Mouse (Mus musculus): ENCODE data around the gene Mum1. TPM values are rescaled to one million over a fixed set of nuclear protein-coding genes. Genes with fewer than 3 reads are reported as not detected.
A peak's percentile ranks its signal among the peaks of the same experiment; 100 is the strongest.

The Mum1 gene
- polyA plus RNA-seq, 1 experiment from 2014 or later, result 49.0 TPM

- WGBS, result 82% methylated on average over 6 of the region's 6 CpGs
- no peaks in the 10 kb centered on the region for H3K9me3 ChIP-seq (ENCODE audit: control insufficient read depth, low read length)
- H3K4me1 ChIP-seq (replicated peaks; ENCODE audit: control insufficient read depth, insufficient read depth, low read length), result peaks cover 11% of the 10 kb centered on the region
- H3K4me3 ChIP-seq (replicated peaks; ENCODE audit: low read length), result no peak overlapping the region
- H3K9ac ChIP-seq (replicated peaks; ENCODE audit: low read depth, low read length), result no peak overlapping the region
- H3K36me3 ChIP-seq (ENCODE audit: control insufficient read depth, insufficient read depth), result peaks cover 15% of the 10 kb centered on the region
- no peaks in the 10 kb centered on the region for H3K27me3 ChIP-seq (replicated peaks; ENCODE audit: control insufficient read depth, insufficient read depth, low read length)
- no peak overlapping the region for H3K27ac ChIP-seq (ENCODE audit: low read length)
- no peak overlapping the region for H3K4me2 ChIP-seq (ENCODE audit: low read length)
- ATAC-seq, result no peak
These were observed 27.3 kb downstream of the Mum1 start for GRCm38 (mm10) chr10:80253551-80253950.

DNA sequence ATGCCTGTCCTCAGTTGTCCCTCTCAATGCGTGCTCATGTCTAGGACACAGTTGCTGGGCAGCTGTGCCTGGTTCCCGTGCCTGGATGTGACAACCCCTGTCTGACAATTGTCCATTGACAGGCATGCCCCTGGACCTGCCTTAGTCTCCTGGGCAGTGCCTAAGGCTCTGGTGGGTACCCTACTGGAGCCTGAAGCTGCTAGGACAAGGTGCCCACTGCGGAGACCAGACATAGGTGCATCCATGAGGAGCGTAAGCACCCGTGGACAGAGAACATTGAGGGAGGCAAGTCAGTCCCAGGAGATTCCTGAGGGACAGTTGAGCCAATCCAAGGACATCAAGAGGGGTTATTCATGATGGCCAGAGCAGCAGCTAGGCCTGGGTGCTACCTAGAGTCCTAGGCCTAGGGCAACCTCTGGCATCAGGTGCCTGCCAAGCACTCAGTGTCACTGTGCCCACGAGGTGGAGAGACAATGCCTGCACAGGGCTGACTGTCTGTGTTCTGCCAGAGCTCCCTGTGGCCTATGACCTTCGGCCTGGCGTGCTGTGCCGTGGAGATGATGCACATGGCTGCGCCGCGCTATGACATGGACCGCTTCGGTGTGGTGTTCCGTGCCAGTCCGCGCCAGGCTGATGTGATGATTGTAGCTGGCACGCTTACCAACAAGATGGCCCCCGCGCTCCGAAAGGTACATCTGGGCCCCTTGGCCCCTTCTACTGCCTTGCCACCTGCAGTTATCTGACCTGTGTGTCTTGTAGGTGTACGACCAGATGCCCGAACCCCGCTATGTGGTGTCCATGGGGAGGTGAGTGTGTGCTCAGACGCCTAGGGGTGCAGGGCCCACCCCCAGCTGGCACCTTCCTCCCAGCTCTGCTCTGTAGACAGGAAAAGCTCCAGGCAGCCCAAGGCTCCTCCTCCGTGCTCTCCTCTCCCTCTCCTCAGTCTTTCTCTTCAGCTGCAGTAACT lies 28.4 kb downstream of the Mum1 start:
- Histone ChIP-seq H3K27ac (ENCODE audit: low read length) (no peak overlapping the region), H3K27me3 (replicated peaks; ENCODE audit: control insufficient read depth, insufficient read depth, low read length) (no peaks in the 10 kb centered on the region), H3K4me2 (ENCODE audit: low read length) (no peak overlapping the region), H3K36me3 (ENCODE audit: control insufficient read depth, insufficient read depth) (peaks cover 15% of the 10 kb centered on the region), H3K4me1 (replicated peaks; ENCODE audit: control insufficient read depth, insufficient read depth, low read length) (peaks cover 13% of the 10 kb centered on the region), H3K9me3 (ENCODE audit: control insufficient read depth, low read length) (no peaks in the 10 kb centered on the region), H3K4me3 (replicated peaks; ENCODE audit: low read length) (no peak overlapping the region), H3K9ac (replicated peaks; ENCODE audit: low read depth, low read length) (no peak overlapping the region)
- no peak for ATAC-seq
- WGBS, result 94% methylated on average over 26 of the region's 26 CpGs

DNA sequence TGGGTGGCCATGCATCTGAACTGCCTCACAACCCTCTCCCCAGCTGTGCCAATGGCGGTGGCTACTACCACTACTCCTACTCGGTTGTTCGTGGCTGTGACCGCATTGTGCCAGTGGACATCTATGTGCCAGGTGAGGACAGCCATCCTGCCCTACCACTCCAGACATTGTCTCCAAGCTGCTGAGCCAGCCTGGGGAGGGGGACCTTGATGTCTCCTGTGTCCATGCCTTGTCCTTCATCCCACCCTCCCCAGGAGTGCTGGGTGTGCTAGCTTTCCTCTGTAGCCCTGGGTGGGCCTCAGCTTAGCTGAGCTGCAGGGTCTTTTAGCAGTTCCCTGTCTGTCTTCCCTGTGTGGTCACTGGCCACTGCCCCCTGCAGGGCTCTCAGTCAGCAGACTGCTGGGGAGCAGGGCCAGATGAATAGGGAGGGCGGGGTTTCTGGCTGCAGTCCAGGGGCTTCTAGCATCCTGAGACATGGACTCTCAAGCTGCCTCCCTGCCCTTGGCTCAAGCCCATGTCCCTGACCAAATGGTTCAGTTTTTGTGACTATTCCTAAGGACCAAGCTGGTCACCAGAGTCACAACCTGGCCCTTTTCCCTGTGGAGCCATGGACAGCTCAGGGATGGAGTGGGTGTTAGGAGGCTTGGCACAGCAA lies 29.8 kb downstream of the Mum1 start:
- H3K4me1 ChIP-seq (replicated peaks; ENCODE audit: control insufficient read depth, insufficient read depth, low read length), result peaks cover 15% of the 10 kb centered on the region
- ATAC-seq, result no peak
- H3K27me3 ChIP-seq (replicated peaks; ENCODE audit: control insufficient read depth, insufficient read depth, low read length), result no peaks in the 10 kb centered on the region
- no peak overlapping the region for H3K27ac ChIP-seq (ENCODE audit: low read length)
- 80% methylated on average over 5 of the region's 5 CpGs for WGBS
- no peaks in the 10 kb centered on the region for H3K9me3 ChIP-seq (ENCODE audit: control insufficient read depth, low read length)
- no peak overlapping the region for H3K4me2 ChIP-seq (ENCODE audit: low read length)
- H3K4me3 ChIP-seq (replicated peaks; ENCODE audit: low read length), result no peak overlapping the region
- no peak overlapping the region for H3K9ac ChIP-seq (replicated peaks; ENCODE audit: low read depth, low read length)
- peaks cover 15% of the 10 kb centered on the region for H3K36me3 ChIP-seq (ENCODE audit: control insufficient read depth, insufficient read depth)

- no peak overlapping the region for H3K4me3 ChIP-seq (replicated peaks; ENCODE audit: low read length)
- peaks cover 24% of the 10 kb centered on the region for H3K4me1 ChIP-seq (replicated peaks; ENCODE audit: control insufficient read depth, insufficient read depth, low read length)
- no peaks in the 10 kb centered on the region for H3K9me3 ChIP-seq (ENCODE audit: control insufficient read depth, low read length)
- peaks cover 15% of the 10 kb centered on the region for H3K36me3 ChIP-seq (ENCODE audit: control insufficient read depth, insufficient read depth)
- ATAC-seq, result no peak
- no peak overlapping the region for H3K4me2 ChIP-seq (ENCODE audit: low read length)
- H3K27ac ChIP-seq (ENCODE audit: low read length), result no peak overlapping the region
- 77% methylated on average over 2 of the region's 2 CpGs for WGBS
- H3K27me3 ChIP-seq (replicated peaks; ENCODE audit: control insufficient read depth, insufficient read depth, low read length), result no peaks in the 10 kb centered on the region
- no peak overlapping the region for H3K9ac ChIP-seq (replicated peaks; ENCODE audit: low read depth, low read length)
These were observed 31.7 kb downstream of the Mum1 start for GRCm38 (mm10) chr10:80257936-80258335.

DNA sequence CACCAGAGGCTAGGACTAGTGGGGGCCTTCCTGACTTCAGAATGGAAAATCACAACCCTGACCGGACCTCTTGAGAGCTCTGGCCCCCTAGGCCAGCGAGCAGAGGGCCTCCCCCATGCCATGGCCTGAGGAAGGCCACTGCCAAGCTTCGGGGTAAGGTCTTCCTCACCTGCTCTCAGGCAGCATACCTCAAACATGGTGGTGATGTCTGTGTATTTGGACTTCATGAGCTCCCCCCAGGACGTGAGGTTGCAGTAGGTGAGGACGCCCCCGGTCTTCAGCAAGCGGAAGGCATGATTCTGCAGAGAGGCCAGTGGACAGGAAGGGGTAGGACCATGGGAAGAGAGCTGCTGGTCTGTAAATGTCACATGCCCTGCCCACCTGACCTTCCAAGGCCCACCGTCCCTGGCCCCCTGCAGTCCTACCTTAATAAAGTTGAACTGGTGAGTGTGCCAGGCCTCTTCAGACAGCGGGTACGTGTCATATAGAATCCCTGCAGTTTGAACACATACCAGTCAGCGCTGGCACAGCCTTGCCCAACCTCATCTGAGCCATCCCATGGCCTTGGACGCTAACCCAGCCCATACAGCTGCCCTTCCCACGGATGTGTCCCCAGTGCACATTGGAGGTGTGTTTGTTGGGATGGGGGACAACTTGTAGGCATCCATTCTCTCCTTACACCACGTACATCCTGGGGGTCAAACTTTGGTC lies 32.7 kb downstream of the Mum1 start:
- Histone ChIP-seq H3K4me3 (replicated peaks; ENCODE audit: low read length) (no peak overlapping the region), H3K27ac (ENCODE audit: low read length) (no peak overlapping the region), H3K27me3 (replicated peaks; ENCODE audit: control insufficient read depth, insufficient read depth, low read length) (no peaks in the 10 kb centered on the region), H3K4me1 (replicated peaks; ENCODE audit: control insufficient read depth, insufficient read depth, low read length) (peaks cover 24% of the 10 kb centered on the region), H3K9ac (replicated peaks; ENCODE audit: low read depth, low read length) (no peak overlapping the region), H3K4me2 (ENCODE audit: low read length) (no peak overlapping the region), H3K36me3 (ENCODE audit: control insufficient read depth, insufficient read depth) (peaks cover 15% of the 10 kb centered on the region), H3K9me3 (ENCODE audit: control insufficient read depth, low read length) (no peaks in the 10 kb centered on the region)
- ATAC-seq, result no peak
- 94% methylated on average over 14 of the region's 14 CpGs for WGBS

GRCm38 (mm10) chr10:80259463-80259805 lies 33.2 kb downstream of the Mum1 start:
- peak overlapping the region; percentile 88; the same call in 1 of the 2 replicates for H3K4me2 ChIP-seq (ENCODE audit: low read length)
- H3K4me3 ChIP-seq (replicated peaks; ENCODE audit: low read length), result no peak overlapping the region
- H3K4me1 ChIP-seq (replicated peaks; ENCODE audit: control insufficient read depth, insufficient read depth, low read length), result peaks cover 26% of the 10 kb centered on the region
- no peaks in the 10 kb centered on the region for H3K27me3 ChIP-seq (replicated peaks; ENCODE audit: control insufficient read depth, insufficient read depth, low read length)
- no peak overlapping the region for H3K9ac ChIP-seq (replicated peaks; ENCODE audit: low read depth, low read length)
- WGBS, result 80% methylated on average over 6 of the region's 6 CpGs
- no peaks in the 10 kb centered on the region for H3K9me3 ChIP-seq (ENCODE audit: control insufficient read depth, low read length)
- no peak for ATAC-seq
- no peak overlapping the region for H3K27ac ChIP-seq (ENCODE audit: low read length)
- H3K36me3 ChIP-seq (ENCODE audit: control insufficient read depth, insufficient read depth), result peaks cover 15% of the 10 kb centered on the region

DNA sequence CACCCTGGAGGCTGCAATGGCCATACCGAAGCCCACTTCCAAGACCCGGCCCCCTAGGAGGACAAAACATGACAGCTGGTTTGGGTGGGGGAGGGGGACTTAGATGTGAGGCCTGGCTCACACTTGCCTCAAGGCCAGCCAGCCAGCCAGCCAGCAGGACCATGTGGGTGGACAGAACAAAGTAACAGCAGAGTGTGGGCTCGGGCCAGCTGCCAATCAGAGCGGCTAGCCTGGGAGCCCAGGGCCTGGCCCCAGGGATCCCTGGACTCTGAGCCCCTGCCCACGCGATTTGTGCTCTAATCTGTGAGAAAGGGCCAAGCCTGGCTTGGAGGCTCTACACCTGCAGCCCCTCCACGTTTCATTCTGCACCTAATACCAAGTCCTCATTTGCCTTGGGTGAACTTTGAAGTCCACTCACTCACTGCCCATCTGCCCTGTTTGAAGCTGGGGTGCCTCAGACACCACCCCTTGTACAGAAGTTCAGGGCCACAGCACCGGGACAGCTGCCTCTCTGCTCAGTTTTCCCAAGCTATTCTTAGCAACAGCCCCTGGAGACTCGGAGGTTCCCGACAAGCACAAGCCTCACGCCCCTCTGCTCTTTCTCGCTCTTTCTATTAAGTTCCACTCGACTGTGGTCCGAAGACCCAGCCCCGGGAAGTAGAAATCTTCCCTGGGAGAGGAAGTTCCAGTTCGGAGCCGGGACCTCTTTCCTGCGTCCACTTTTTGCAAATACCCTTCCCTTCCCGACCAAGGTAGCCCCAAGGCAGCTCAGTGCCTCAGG lies 33.8 kb downstream of the Mum1 start:
- no peak for ATAC-seq
- H3K9ac ChIP-seq (replicated peaks; ENCODE audit: low read depth, low read length), result peak overlapping the region; percentile 72
- peak overlapping the region; percentile 89 for H3K27ac ChIP-seq (ENCODE audit: low read length)
- H3K27me3 ChIP-seq (replicated peaks; ENCODE audit: control insufficient read depth, insufficient read depth, low read length), result no peaks in the 10 kb centered on the region
- peak overlapping the region; percentile 56 for H3K4me3 ChIP-seq (replicated peaks; ENCODE audit: low read length)
- H3K4me2 ChIP-seq (ENCODE audit: low read length), result peak overlapping the region; percentile 88
- peaks cover 13% of the 10 kb centered on the region for H3K36me3 ChIP-seq (ENCODE audit: control insufficient read depth, insufficient read depth)
- WGBS, result 3% methylated on average over 19 of the region's 19 CpGs
- no peaks in the 10 kb centered on the region for H3K9me3 ChIP-seq (ENCODE audit: control insufficient read depth, low read length)
- peaks cover 26% of the 10 kb centered on the region for H3K4me1 ChIP-seq (replicated peaks; ENCODE audit: control insufficient read depth, insufficient read depth, low read length)

GRCm38 (mm10) chr10:80260642-80261584 lies 34.7 kb downstream of the Mum1 start, which contains the start of the genes Gamt and Dazap1:
Gene Gamt (minus strand): TSS chr10:80261012.
Gene Dazap1 (plus strand): TSS chr10:80261486.
- Histone ChIP-seq H3K27me3 (replicated peaks; ENCODE audit: control insufficient read depth, insufficient read depth, low read length) (no peaks in the 10 kb centered on the region), H3K4me3 (replicated peaks; ENCODE audit: low read length) (peak within 1 kb of the TSS; percentile 56), H3K4me1 (replicated peaks; ENCODE audit: control insufficient read depth, insufficient read depth, low read length) (peaks cover 31% of the 10 kb centered on the region), H3K27ac (ENCODE audit: low read length) (peak within 1 kb of the TSS; percentile 89), H3K9ac (replicated peaks; ENCODE audit: low read depth, low read length) (peak within 1 kb of the TSS; percentile 72), H3K9me3 (ENCODE audit: control insufficient read depth, low read length) (no peaks in the 10 kb centered on the region), H3K4me2 (ENCODE audit: low read length) (peak within 1 kb of the TSS; percentile 88), H3K36me3 (ENCODE audit: control insufficient read depth, insufficient read depth) (peaks cover 6% of the 10 kb centered on the region)
- WGBS, result under 1% methylated on average over 49 of the region's 49 CpGs
- peak; percentile 81 for ATAC-seq

All from forebrain, embryonic 16.5 days (tissue).